Mouse (Mus musculus): ENCODE measurements at regions not wholly inside any gene's neighbourhood (a gene's known extent, or its start where the extent isn't known, plus 50 kb on each side); places are given as distances from the start of the nearest gene placed in this dataset.
"Not testable (repeated sequence)": the region's sequence is repeated elsewhere in the genome, so short reads cannot be mapped to it uniquely, and the experiment has no call there.

- DNase-seq, result no peak
Measured at GRCm38 (mm10) chr7:125182266-125182665, 262.2 kb upstream of the Kdm8 start.

DNA sequence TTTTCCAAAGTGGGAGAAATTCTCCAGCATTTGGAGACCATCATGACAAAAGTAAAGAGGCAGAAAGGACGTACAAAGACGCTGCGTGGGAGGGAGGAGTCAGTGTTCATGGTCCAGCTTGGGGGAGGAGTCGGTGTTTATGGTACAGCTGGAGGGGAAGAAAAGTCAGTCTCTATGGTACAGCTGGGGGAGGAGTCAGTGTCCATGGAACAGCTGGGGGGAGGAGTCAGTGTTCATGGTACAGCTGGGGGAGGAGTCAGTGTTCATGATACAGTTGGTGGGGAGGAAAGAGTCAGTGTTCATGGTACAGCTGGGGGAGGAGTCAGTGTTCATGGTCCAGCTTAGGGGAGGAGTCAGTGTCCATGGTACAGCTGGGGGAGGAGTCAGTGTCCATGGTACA, 261.5 kb upstream of the Kdm8 start:
- DNase-seq, result not testable (repeated sequence)

DNA sequence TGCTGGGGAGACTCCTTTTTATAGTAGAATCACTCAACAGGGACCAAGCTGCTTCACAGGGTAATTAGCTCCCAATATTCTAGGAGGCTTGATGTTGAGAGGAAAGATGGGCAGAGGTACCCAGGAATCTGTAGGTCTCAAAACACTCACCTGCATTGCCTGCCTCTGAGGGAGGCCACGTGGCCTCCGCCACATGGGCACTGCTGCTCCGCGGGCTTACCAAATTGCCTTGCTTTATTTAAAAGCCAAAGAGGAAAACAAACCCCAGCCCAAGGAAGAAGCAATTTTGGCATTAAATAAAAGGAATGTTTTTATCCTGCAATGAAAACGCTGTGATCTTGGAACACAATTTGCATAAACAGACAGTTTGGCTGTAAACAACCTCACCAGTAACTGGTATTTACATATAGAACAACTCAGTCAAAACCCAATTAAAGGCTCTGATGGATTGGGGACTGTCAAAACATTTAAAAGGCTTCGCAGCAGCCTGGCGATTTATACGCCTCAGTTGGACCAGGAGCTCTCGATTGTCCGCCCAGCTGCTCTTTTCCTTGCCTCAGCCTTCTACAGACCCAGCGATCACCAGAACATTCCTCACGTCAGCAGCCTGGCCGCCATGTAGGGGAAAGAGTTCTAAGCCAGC, 259.3 kb upstream of the Kdm8 start:
- no peak for DNase-seq

DNA sequence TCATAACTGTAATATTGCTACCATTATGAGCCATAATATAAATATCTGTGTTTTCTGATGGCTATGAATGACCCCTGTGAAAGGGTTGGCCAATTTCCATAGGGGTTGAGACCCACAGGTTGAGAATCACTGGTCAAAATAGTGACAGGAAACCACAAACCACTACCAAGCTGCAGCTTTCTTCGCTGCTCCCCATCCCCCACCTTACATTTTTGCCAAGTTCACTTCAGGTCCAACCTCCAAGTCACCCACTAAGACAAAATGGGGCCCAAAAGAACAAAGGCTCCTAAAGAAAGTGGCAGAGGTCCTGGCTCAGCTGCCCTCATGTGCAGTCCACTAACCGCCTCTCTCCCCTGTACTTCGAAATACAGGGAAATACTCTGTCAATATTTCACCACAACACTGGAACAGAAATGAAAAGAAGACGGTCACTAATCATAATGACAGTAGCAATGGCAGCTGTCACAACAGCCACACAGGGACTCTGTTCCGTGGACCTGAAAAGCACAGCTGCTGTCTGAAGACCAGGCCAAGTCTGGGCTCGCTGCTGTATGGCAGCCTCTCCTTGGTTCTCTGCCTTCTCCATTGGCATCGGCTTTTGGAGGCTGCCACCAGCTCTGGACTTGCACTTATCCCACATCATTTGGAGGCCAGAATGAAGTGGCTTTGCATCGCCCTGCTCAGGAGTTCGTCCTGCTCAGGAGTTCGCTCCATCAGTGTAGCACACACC, 257.3 kb upstream of the Kdm8 start:
- no peak for DNase-seq

- DNase-seq, result no peak
Measured at GRCm38 (mm10) chr7:125188986-125189385, 255.5 kb upstream of the Kdm8 start.

GRCm38 (mm10) chr7:125190067-125190466, 254.4 kb upstream of the Kdm8 start:
- DNase-seq, result no peak

- DNase-seq, result no peak
Measured at GRCm38 (mm10) chr7:125191313-125191712, 253.2 kb upstream of the Kdm8 start.

DNA sequence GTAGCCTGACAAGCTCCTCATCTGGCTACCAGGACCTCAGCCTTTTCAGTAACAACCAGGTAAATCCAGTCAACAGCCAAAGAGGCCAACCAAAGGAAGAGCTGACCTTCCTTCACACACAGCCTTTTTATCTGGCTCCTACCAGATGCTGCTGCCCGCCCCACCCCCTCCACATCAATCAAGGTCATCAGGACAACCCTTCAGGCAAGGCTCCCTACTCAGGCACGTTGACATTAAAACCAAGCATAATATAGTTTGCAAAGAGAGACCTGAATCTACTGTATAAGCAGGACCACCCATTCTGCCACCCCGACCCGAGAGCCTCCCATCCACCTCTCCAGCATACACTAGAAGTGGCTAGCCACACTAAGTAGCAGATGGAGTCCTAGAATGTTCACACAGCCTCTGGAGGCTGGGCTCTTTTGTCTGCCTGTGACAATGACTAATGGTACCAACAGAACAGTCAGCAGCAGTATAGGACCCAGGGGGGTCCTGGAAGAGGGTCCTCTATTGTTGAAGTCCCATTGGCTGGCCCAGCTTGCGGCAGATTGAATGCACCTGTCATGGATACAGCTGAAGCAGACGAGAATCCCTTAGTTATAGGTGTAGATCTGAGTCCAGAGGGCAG, 233.0 kb upstream of the Kdm8 start:
- no peak for DNase-seq

DNA sequence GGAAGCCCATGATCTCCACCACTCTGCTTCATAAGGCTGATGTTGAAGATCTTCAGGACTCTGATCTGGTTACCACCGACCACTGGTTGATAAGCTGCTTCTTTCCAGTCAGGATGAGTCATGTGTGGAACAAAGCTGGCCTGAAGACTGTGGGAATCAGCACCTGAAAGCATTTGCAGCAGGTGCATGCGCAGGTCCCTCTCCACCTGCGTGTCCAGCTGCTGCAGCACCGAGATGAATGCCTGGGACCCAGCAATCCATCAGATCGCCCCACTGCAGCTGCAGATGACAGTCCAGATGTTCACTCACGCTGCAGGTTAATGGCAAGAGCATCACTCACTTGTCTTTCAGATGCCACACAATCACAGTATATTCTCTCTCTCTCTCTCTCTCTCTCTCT, 230.4 kb upstream of the Kdm8 start:
- no peak for DNase-seq

GRCm38 (mm10) chr7:125217630-125218029, 226.8 kb upstream of the Kdm8 start:
- DNase-seq, result no peak

GRCm38 (mm10) chr7:125222684-125223083, 221.8 kb upstream of the Kdm8 start:
- DNase-seq, result no peak

- no peak for DNase-seq
Measured at GRCm38 (mm10) chr7:125234911-125235310, 209.6 kb upstream of the Kdm8 start.

DNA sequence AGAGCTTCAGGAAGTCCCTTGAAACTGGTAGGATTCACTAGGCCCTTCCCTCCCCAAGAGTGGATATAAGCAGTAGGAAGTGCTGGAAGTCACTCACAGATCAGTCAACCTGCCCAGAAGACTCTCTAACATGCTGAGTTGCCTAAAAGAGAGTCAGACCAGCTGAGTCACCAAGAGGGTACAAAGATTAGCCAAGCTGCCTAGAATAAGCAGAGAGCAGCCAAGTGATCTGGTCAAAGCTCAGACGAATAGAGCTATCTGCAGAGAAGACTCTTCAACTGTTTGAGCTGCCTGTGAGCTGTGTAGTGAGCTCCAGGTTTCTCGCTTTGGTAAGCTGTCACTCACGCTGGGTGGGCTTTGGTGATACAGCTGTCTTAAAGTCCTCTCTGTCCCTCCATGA, 207.4 kb upstream of the Kdm8 start:
- DNase-seq, result no peak

- DNase-seq, result no peak
Measured at GRCm38 (mm10) chr7:125243021-125243420, 201.5 kb upstream of the Kdm8 start.

GRCm38 (mm10) chr7:125248386-125248785, 196.1 kb upstream of the Kdm8 start:
- no peak for DNase-seq

DNA sequence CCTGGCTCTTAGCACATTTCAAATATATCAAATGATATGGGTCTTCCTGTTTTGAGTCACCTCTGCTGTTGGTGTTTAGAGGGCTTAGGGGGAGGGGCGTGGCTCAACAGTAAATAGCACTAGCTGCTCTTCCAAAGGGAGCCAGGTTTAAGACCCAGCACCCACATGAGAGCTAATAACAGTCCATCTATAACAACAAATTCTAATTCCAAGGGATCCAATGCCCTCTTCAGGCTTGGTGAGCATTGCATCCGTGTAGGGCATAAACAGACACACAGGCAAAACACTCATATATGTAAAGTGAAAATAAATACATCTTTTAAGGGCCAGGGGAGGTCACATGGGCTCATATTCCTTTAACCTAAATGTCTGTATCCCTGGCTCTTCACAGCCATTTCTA, 194.1 kb upstream of the Kdm8 start:
- no peak for DNase-seq

- DNase-seq, result peak; percentile 2
Measured at GRCm38 (mm10) chr7:125250970-125251585, 193.4 kb upstream of the Kdm8 start.

DNA sequence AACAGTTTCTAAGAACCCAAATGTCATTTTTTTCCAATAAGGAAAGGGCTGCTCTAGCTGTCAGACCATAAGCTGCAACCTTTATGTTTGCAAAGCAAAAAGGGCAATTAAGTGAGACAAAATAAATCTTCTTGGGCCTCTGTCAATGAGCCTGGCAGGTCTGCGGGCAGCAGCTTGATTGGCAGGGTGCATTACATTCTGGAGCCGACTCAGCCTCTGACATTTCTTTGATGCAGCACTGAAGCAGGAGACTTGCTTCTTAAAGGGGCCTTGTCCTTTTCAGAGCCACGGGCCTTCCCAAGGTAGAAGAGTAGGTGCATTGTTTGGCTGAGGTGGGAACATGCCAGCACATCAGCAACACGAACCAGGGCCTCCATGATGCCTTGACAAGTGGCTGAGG, 190.2 kb upstream of the Kdm8 start:
- DNase-seq, result no peak

- no peak for DNase-seq
Measured at GRCm38 (mm10) chr7:125259016-125259415, 185.5 kb upstream of the Kdm8 start.

DNA sequence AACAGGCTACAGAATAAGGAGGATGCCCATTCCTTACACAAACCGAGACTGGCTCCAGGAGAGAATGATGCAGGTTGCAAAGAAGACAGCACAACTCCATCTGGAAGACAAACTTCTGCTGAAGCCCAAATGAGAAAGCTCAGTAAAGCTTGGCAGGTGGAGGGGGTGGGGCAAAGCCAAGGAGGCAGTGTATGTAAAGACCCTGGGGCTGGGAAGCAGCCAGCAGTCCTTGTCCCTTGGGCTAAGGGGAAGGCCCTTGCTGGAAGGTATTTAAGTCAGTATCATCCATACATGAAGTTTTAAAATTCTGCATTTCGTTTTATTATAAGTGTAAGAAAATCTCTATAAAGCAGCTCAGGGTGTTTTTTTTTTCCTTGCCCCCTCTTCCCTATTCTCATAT, 182.3 kb upstream of the Kdm8 start:
- no peak for DNase-seq

GRCm38 (mm10) chr7:125262672-125263365, 181.7 kb upstream of the Kdm8 start:
- no peak for DNase-seq

- no peak for DNase-seq
Measured at GRCm38 (mm10) chr7:125263756-125264155, 180.7 kb upstream of the Kdm8 start.

- no peak for DNase-seq
Measured at GRCm38 (mm10) chr7:125270711-125271110, 173.8 kb upstream of the Kdm8 start.
